Mouse (Mus musculus) C2C12 (cell line): ENCODE data around the gene Sfi1. TPM values are rescaled to one million over a fixed set of nuclear protein-coding genes. Genes with fewer than 3 reads are reported as not detected.
"Not testable (repeated sequence)": the region's sequence is repeated elsewhere in the genome, so short reads cannot be mapped to it uniquely, and the experiment has no call there.

ENCODE experiments used
- H3K27me3 ChIP-seq: one replicate; pipeline ENCODE4 v1.6.1; 2011; ENCODE audit not compliant: control insufficient read depth, insufficient read depth, insufficient read length
- H3K36me3 ChIP-seq: one replicate; pipeline ENCODE4 v1.6.1; 2011; ENCODE audit not compliant: control insufficient read depth, insufficient read depth
- H3K4me3 ChIP-seq: one replicate; pipeline ENCODE4 v1.5.1; 2011; ENCODE audit warnings: mild to moderate bottlenecking, control low read depth; ENCODE audit not compliant: poor library complexity, insufficient read depth, severe bottlenecking
- H3K79me2 ChIP-seq: one replicate; pipeline ENCODE4 v1.6.1; 2011; ENCODE audit not compliant: control insufficient read depth, insufficient read depth
- H3K79me3 ChIP-seq: one replicate; pipeline ENCODE4 v1.6.1; 2011; ENCODE audit warnings: low read depth, control low read depth
- H3ac ChIP-seq: one replicate; pipeline ENCODE3; 2011; ENCODE audit warnings: low read depth; ENCODE audit not compliant: control insufficient read depth, insufficient read length
- CEBPB ChIP-seq: IDR thresholded peaks from one replicate; pipeline ENCODE4 v1.6.1; 2011; ENCODE audit warnings: low read depth, mild to moderate bottlenecking, control low read depth, moderate library complexity
- CTCF ChIP-seq: IDR thresholded peaks from one replicate; pipeline ENCODE4 v1.5.1; 2011; ENCODE audit not compliant: control insufficient read depth, insufficient read depth, insufficient read length
- FOSL1 ChIP-seq: IDR thresholded peaks from one replicate; pipeline ENCODE4 v1.8.0; 2011; ENCODE audit warnings: mild to moderate bottlenecking, low read length; ENCODE audit not compliant: poor library complexity, insufficient read depth, severe bottlenecking
- MAX ChIP-seq: IDR thresholded peaks from one replicate; pipeline ENCODE4 v1.6.1; 2011; ENCODE audit warnings: mild to moderate bottlenecking, control low read depth
- MYOD1 ChIP-seq: IDR thresholded peaks from one replicate; pipeline ENCODE4 v1.6.1; 2011; ENCODE audit warnings: low read depth; ENCODE audit not compliant: control insufficient read depth, insufficient read length
- MYOG ChIP-seq: IDR thresholded peaks from one replicate; pipeline ENCODE4 v1.6.1; 2011; ENCODE audit not compliant: control insufficient read depth, insufficient read length; ENCODE audit errors: extremely low read depth
- USF1 ChIP-seq: IDR thresholded peaks from one replicate; pipeline ENCODE4 v1.6.1; 2011; ENCODE audit warnings: low read depth, mild to moderate bottlenecking, control low read depth, moderate library complexity
- polyA plus RNA-seq: library from polyadenylated mRNA; unstranded; fragments of >200 nt; fragmentation: generic; extraction: Trizol; gene quantifications from one replicate; pipeline ENCODE4 v1.2.1, GENCODE M21; 2012; ENCODE audit warnings: missing spikeins

Sfi1 gene
- polyA plus RNA-seq, 1 experiment: 3.4 TPM

DNA sequence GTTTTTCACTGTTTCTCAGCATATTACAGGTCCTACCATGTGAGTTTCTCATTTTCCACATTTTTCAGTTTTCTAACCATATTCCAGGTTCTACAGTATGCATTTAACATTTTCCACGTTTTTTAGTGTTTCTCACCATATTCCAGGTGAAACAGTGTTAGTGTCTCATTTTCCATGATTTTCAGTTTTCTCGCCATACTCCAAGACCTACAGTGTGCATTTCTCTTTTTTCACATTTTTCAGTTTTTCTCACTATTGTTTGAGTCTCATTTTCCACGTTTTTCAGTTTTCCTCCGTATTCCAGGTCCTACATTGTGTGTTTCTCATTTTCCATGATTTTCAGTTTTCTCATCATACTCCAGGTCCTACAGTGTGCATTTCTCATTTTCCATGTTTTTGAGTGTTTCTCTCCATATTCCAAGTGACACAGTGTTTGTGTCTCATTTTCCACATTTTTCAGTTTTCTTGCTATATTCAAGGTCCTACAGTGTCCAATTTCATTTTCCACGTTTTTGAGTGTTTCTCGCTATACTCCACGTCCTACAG, 89.6 kb downstream of the Sfi1 start:
- H3K27me3 ChIP-seq: no peaks in the 10 kb centered on the region
- no peak for TF ChIP-seq MYOG
- no peak for TF ChIP-seq MYOD1
- no peak for TF ChIP-seq CTCF
- TF ChIP-seq USF1: no peak
- TF ChIP-seq MAX: no peak
- TF ChIP-seq CEBPB: no peak
- TF ChIP-seq FOSL1: no peak

DNA sequence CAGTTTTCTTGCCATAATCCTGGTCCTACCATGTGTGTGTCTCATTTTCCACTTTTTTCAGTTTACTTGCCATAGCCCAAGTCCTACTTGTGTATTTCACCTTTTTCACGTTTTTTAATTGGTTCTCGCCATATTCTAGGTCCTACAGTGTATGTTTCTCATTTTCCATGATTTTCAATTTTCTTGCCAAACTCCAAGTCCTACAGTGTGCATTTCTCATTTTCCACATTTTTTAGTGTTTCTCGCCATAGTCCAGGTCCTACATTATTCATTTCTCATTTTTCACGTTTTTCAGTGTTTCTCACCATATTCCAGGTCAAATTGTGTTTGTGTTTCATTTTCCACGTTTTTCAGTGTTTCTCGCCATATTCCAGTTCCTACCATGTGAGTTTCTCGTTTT, 90.6 kb downstream of the Sfi1 start:
- not testable (repeated sequence) for H3K27me3 ChIP-seq, H3K79me2 ChIP-seq, H3K4me3 ChIP-seq, H3K79me3 ChIP-seq, H3ac ChIP-seq, H3K36me3 ChIP-seq

More for the DNA sequence above, 89.6 kb downstream of the Sfi1 start:
- no peaks in the 10 kb centered on the region for H3K36me3 ChIP-seq
- no peak overlapping the region for H3K4me3 ChIP-seq
- H3K79me3 ChIP-seq: no peaks in the 10 kb centered on the region
- no peaks in the 10 kb centered on the region for H3K79me2 ChIP-seq
- H3ac ChIP-seq: no peak overlapping the region

DNA sequence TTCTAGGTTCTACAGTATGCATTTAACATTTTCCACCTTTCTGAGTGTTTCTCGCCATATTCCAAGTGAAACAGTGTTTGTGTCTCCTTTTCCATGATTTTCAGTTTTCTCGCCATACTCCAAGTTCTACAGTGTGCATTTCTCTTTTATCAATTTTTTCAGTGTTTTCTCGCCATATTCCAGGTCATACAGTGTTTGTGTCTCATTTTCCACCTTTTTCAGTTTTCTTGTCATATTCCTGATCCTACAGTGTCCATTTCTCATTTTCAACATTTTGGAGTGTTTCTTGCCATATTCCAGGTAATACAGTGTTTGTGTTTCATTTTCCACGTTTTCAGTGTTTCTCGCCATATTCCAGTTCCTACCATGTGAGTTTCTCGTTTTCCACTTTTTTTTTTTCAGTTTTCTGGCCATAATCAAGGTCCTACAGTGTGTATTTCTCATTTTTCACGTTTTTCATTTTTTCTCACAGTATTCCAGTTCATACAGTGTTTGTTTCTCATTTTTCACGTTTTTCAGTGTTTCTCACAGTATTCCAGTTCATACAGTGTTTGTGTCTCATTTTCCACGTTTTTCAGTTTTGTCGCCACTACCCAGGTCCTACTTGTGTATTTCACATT, 91.3 kb downstream of the Sfi1 start:
- TF ChIP-seq CEBPB (no peak), FOSL1 (no peak), MYOD1 (no peak), USF1 (no peak), MAX (no peak), CTCF (no peak), MYOG (no peak)
- no peak overlapping the region for H3K4me3 ChIP-seq
- H3K79me2 ChIP-seq: no peaks in the 10 kb centered on the region
- no peaks in the 10 kb centered on the region for H3K27me3 ChIP-seq
- H3K79me3 ChIP-seq: no peaks in the 10 kb centered on the region
- H3K36me3 ChIP-seq: no peaks in the 10 kb centered on the region
- no peak overlapping the region for H3ac ChIP-seq

GRCm38 (mm10) chr11:3101072-3101874, 92.0 kb downstream of the Sfi1 start:
- Histone ChIP-seq H3K4me3 (no peak overlapping the region), H3K79me2 (no peaks in the 10 kb centered on the region), H3ac (no peak overlapping the region), H3K27me3 (no peaks in the 10 kb centered on the region), H3K79me3 (no peaks in the 10 kb centered on the region), H3K36me3 (no peaks in the 10 kb centered on the region)
- no peak for TF ChIP-seq MYOD1
- no peak for TF ChIP-seq MYOG
- no peak for TF ChIP-seq MAX
- no peak for TF ChIP-seq FOSL1
- TF ChIP-seq CEBPB: no peak
- no peak for TF ChIP-seq CTCF
- TF ChIP-seq USF1: no peak

DNA sequence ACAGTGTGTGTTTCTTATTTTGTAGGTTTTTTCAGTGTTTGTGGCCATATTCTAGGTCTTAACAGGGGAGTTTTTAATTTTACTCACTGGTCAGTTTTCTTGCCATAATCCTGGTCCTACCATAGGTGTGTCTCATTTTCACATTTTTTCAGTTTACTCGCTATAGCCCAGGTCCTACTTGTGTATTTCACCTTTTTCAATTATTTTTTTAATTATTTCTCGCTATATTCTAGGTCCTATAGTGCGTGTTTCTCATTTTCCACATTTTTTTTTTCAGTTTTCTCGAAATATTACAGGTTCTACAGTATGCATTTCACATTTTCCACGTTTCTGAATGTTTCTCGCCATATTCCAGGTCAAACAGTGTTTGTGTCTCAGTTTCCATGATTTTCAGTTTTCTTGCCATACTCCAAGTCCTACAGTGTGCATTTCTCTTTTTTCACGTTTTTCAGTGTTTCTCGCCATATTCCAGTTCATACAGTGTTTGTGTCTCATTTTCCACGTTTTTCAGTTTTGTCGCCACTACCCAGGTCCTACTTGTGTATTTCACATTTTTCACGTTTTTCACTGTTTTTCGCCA, 93.1 kb downstream of the Sfi1 start:
- H3K27me3 ChIP-seq, H3ac ChIP-seq, H3K36me3 ChIP-seq, H3K79me2 ChIP-seq, H3K4me3 ChIP-seq, H3K79me3 ChIP-seq: not testable (repeated sequence)

Other genes starting within 250 kb of the Sfi1 start
- 28.9 TPM for gene Eif4enif1, start 8.9 kb upstream of the Sfi1 start, polyA plus RNA-seq
- gene Drg1, start 73.0 kb upstream of the Sfi1 start, polyA plus RNA-seq: 136 TPM
- 29.6 TPM for gene Patz1, start 95.4 kb upstream of the Sfi1 start, polyA plus RNA-seq
- 0.71 TPM for gene Pik3ip1, start 136.9 kb upstream of the Sfi1 start, polyA plus RNA-seq
- 21.6 TPM for gene Limk2, start 215.7 kb upstream of the Sfi1 start, polyA plus RNA-seq